Mouse (Mus musculus): ENCODE measurements around the gene Nfix. TPM values are rescaled to one million over a fixed set of nuclear protein-coding genes. Genes with fewer than 3 reads are reported as not detected.

Gene Nfix
- polyA plus RNA-seq, 2 experiments, result 1.4 to 2.5 TPM

GRCm38 (mm10) chr8:84736521-84736920 lies 63.6 kb downstream of the Nfix start:
- H3K9me3 ChIP-seq (ENCODE audit: control insufficient read depth, low read length), result no peaks in the 10 kb centered on the region
- ATAC-seq (ENCODE audit: insufficient read depth) (no peak), DNase-seq (ENCODE audit: low read depth in 3 of 3, low spot score in 3 of 3) (no peak)
- H3K4me2 ChIP-seq (ENCODE audit: low read depth), result no peak overlapping the region
- peaks cover 9 to 18% of the 10 kb centered on the region in 2 experiments for H3K4me1 ChIP-seq (replicated peaks; ENCODE audit: control insufficient read depth in 2 of 2, insufficient read depth in 2 of 2, low read length in 1 of 2)
- TF ChIP-seq CTCF (IDR thresholded peaks at IDR 0.05; ENCODE audit: low read depth) (no peak), EP300 (IDR thresholded peaks at IDR 0.05; ENCODE audit: low read depth) (no peak)
- H3K27ac ChIP-seq, result no peak overlapping the region
- H3K36me3 ChIP-seq (replicated peaks; ENCODE audit: control insufficient read depth, insufficient read depth, low read depth), result no peaks in the 10 kb centered on the region
- H3K4me3 ChIP-seq (ENCODE audit: insufficient read depth in 1 of 2, low read depth in 2 of 2, low read length in 2 of 2), result no peak overlapping the region
- 87% methylated on average over 4 of the region's 4 CpGs for WGBS (ENCODE audit: insufficient replicate concordance)
- H3K27me3 ChIP-seq (ENCODE audit: control insufficient read depth, insufficient read depth, low read length), result 0 out of 2 replicates have a peak, but pooled peaks cover 3% of the 10 kb centered on the region
- no peak overlapping the region for H3K9ac ChIP-seq (replicated peaks)

- H3K9ac ChIP-seq (replicated peaks), result no peak overlapping the region
- no peak overlapping the region for H3K4me3 ChIP-seq (ENCODE audit: insufficient read depth in 1 of 2, low read depth in 2 of 2, low read length in 2 of 2)
- H3K4me1 ChIP-seq (replicated peaks; ENCODE audit: control insufficient read depth in 2 of 2, insufficient read depth in 2 of 2, low read length in 1 of 2), result peaks cover 16 to 26% of the 10 kb centered on the region in 2 experiments
- no peaks in the 10 kb centered on the region for H3K9me3 ChIP-seq (ENCODE audit: control insufficient read depth, low read length)
- no peaks in the 10 kb centered on the region for H3K36me3 ChIP-seq (replicated peaks; ENCODE audit: control insufficient read depth, insufficient read depth, low read depth)
- TF ChIP-seq EP300 (IDR thresholded peaks at IDR 0.05; ENCODE audit: low read depth), result no peak
- no peak for TF ChIP-seq CTCF (IDR thresholded peaks at IDR 0.05; ENCODE audit: low read depth)
- WGBS (ENCODE audit: insufficient replicate concordance), result 70% methylated on average over 2 of the region's 2 CpGs
- ATAC-seq (ENCODE audit: insufficient read depth) (no peak), DNase-seq (ENCODE audit: low read depth in 3 of 3, low spot score in 3 of 3) (no peak)
- no peak overlapping the region for H3K4me2 ChIP-seq (ENCODE audit: low read depth)
- H3K27ac ChIP-seq, result no peak overlapping the region
- no peaks in the 10 kb centered on the region for H3K27me3 ChIP-seq (ENCODE audit: control insufficient read depth, insufficient read depth, low read length)
These were observed 64.5 kb downstream of the Nfix start for GRCm38 (mm10) chr8:84735597-84735996.

GRCm38 (mm10) chr8:84734680-84735079 lies 65.5 kb downstream of the Nfix start:
- Histone ChIP-seq H3K4me1 (replicated peaks; ENCODE audit: control insufficient read depth in 2 of 2, insufficient read depth in 2 of 2, low read length in 1 of 2) (peaks cover 25 to 35% of the 10 kb centered on the region in 2 experiments), H3K4me2 (ENCODE audit: low read depth) (no peak overlapping the region), H3K9ac (replicated peaks) (no peak overlapping the region), H3K4me3 (ENCODE audit: insufficient read depth in 1 of 2, low read depth in 2 of 2, low read length in 2 of 2) (no peak overlapping the region), H3K27me3 (ENCODE audit: control insufficient read depth, insufficient read depth, low read length) (no peaks in the 10 kb centered on the region), H3K27ac (no peak overlapping the region), H3K9me3 (ENCODE audit: control insufficient read depth, low read length) (no peaks in the 10 kb centered on the region), H3K36me3 (replicated peaks; ENCODE audit: control insufficient read depth, insufficient read depth, low read depth) (no peaks in the 10 kb centered on the region)
- 69% methylated on average over 2 of the region's 2 CpGs for WGBS (ENCODE audit: insufficient replicate concordance)
- no peak for ATAC-seq (ENCODE audit: insufficient read depth)
- TF ChIP-seq CTCF (IDR thresholded peaks at IDR 0.05; ENCODE audit: low read depth), result no peak
- TF ChIP-seq EP300 (IDR thresholded peaks at IDR 0.05; ENCODE audit: low read depth), result no peak
- no peak for DNase-seq (ENCODE audit: low read depth in 3 of 3, low spot score in 3 of 3)

GRCm38 (mm10) chr8:84733959-84734358 lies 66.2 kb downstream of the Nfix start:
- Histone ChIP-seq H3K27me3 (ENCODE audit: control insufficient read depth, insufficient read depth, low read length) (no peaks in the 10 kb centered on the region), H3K36me3 (replicated peaks; ENCODE audit: control insufficient read depth, insufficient read depth, low read depth) (no peaks in the 10 kb centered on the region), H3K4me1 (replicated peaks; ENCODE audit: control insufficient read depth in 2 of 2, insufficient read depth in 2 of 2, low read length in 1 of 2) (peaks cover 32 to 43% of the 10 kb centered on the region in 2 experiments), H3K9ac (replicated peaks) (no peak overlapping the region), H3K27ac (no peak overlapping the region), H3K9me3 (ENCODE audit: control insufficient read depth, low read length) (no peaks in the 10 kb centered on the region), H3K4me2 (ENCODE audit: low read depth) (no peak overlapping the region), H3K4me3 (ENCODE audit: insufficient read depth in 1 of 2, low read depth in 2 of 2, low read length in 2 of 2) (no peak overlapping the region)
- no peak for TF ChIP-seq EP300 (IDR thresholded peaks at IDR 0.05; ENCODE audit: low read depth)
- no peak for TF ChIP-seq CTCF (IDR thresholded peaks at IDR 0.05; ENCODE audit: low read depth)
- ATAC-seq (ENCODE audit: insufficient read depth) (no peak), DNase-seq (ENCODE audit: low read depth in 3 of 3, low spot score in 3 of 3) (no peak)
- 78% methylated on average over 6 of the region's 6 CpGs for WGBS (ENCODE audit: insufficient replicate concordance)

- peaks cover 40 to 51% of the 10 kb centered on the region in 2 experiments for H3K4me1 ChIP-seq (replicated peaks; ENCODE audit: control insufficient read depth in 2 of 2, insufficient read depth in 2 of 2, low read length in 1 of 2)
- no peak for DNase-seq (ENCODE audit: low read depth in 3 of 3, low spot score in 3 of 3)
These were observed 67.1 kb downstream of the Nfix start for GRCm38 (mm10) chr8:84732996-84733395.

More at GRCm38 (mm10) chr8:84732996-84733395, 67.1 kb downstream of the Nfix start:
- 67% methylated on average over 6 of the region's 6 CpGs for WGBS (ENCODE audit: insufficient replicate concordance)
- no peaks in the 10 kb centered on the region for H3K27me3 ChIP-seq (ENCODE audit: control insufficient read depth, insufficient read depth, low read length)
- no peak overlapping the region for H3K27ac ChIP-seq
- no peak overlapping the region for H3K9ac ChIP-seq (replicated peaks)
- no peaks in the 10 kb centered on the region for H3K36me3 ChIP-seq (replicated peaks; ENCODE audit: control insufficient read depth, insufficient read depth, low read depth)
- no peak overlapping the region for H3K4me2 ChIP-seq (ENCODE audit: low read depth)
- H3K9me3 ChIP-seq (ENCODE audit: control insufficient read depth, low read length), result no peaks in the 10 kb centered on the region
- ATAC-seq (ENCODE audit: insufficient read depth), result no peak
- no peak for TF ChIP-seq CTCF (IDR thresholded peaks at IDR 0.05; ENCODE audit: low read depth)
- TF ChIP-seq EP300 (IDR thresholded peaks at IDR 0.05; ENCODE audit: low read depth), result no peak
- no peak overlapping the region for H3K4me3 ChIP-seq (ENCODE audit: insufficient read depth in 1 of 2, low read depth in 2 of 2, low read length in 2 of 2)

Measured in liver, embryonic 14.5 days (tissue).